Mouse (Mus musculus) hindbrain, embryonic 14.5 days (tissue): Measurements from ENCODE around the gene Fam196b. TPM values are rescaled to one million over a fixed set of nuclear protein-coding genes. Genes with fewer than 3 reads are reported as not detected.

Experiments used
- ATAC-seq: fragments of 200-750 bp; cut with Nextera tagmentation; 2 replicates; pipeline ENCODE4 v1.8.0; 2017; ENCODE audit warnings: moderate number of reproducible peaks, mild to moderate bottlenecking, moderate TSS enrichment, moderate library complexity; ENCODE audit not compliant: low FRiP score
- DNase-seq: peaks from one replicate; pipeline ENCODE4 v3.0.0-alpha.2; 2015; ENCODE audit warnings: low spot score
- H3K27ac ChIP-seq: fragments of 300-500 bp; sonication (generic); 2 replicates; pipeline ENCODE4 v1.5.1; 2014; ENCODE audit warnings: mild to moderate bottlenecking, moderate library complexity
- H3K27me3 ChIP-seq: fragments of 300-500 bp; sonication (generic); 2 replicates; pipeline ENCODE4 v1.6.1; 2014; ENCODE audit warnings: mild to moderate bottlenecking, low read length, mixed read lengths; ENCODE audit not compliant: control insufficient read depth, insufficient read depth
- H3K36me3 ChIP-seq: fragments of 300-500 bp; sonication (generic); replicated peaks from 2 replicates; pipeline ENCODE4 v1.6.1; 2014; ENCODE audit not compliant: control insufficient read depth, insufficient read depth
- H3K4me1 ChIP-seq: fragments of 300-500 bp; sonication (generic); replicated peaks from 2 replicates; pipeline ENCODE4 v1.6.1; 2014; ENCODE audit warnings: antibody characterized with exemption, low read length, mixed read lengths; ENCODE audit not compliant: control insufficient read depth, insufficient read depth
- H3K4me2 ChIP-seq: fragments of 300-500 bp; sonication (generic); replicated peaks from 2 replicates; pipeline ENCODE4 v1.6.1; 2014; ENCODE audit warnings: mild to moderate bottlenecking, moderate library complexity
- H3K4me3 ChIP-seq: fragments of 300-500 bp; sonication (generic); replicated peaks from 2 replicates; pipeline ENCODE4 v1.5.1; 2014; ENCODE audit warnings: mild to moderate bottlenecking, low read length
- H3K9ac ChIP-seq: fragments of 300-500 bp; sonication (generic); 2 replicates; pipeline ENCODE4 v1.6.1; 2014
- H3K9me3 ChIP-seq: fragments of 300-500 bp; sonication (generic); 2 replicates; pipeline ENCODE4 v1.6.1; 2016; ENCODE audit warnings: low read length; ENCODE audit not compliant: control insufficient read depth
- WGBS: fragments of 180-500 bp; shearing (Covaris S2); extraction: QIAGEN DNeasy Blood & Tissue Kit; methylation state at CpG from one replicate; pipeline ENCODE4 v1.1.7; 2014; 5-methylcytosine and 5-hydroxymethylcytosine counted together
- polyA plus RNA-seq: library from polyadenylated mRNA; unstranded; fragments of >200 nt; fragmentation: Nextera tagmentation; extraction: Ambion mirVana; gene quantifications from 2 replicates; pipeline ENCODE4 v1.2.1, GENCODE M21; 2014

The Fam196b gene
- polyA plus RNA-seq, 1 experiment from 2014 or later, result 2.8 TPM

- DNase-seq (no peak), ATAC-seq (no peak)
- Histone ChIP-seq H3K4me2 (no peak overlapping the region), H3K4me3 (no peak overlapping the region), H3K4me1 (peaks cover 5% of the 10 kb centered on the region; the same call in 1 of the 2 replicates), H3K9ac (no peak overlapping the region), H3K9me3 (no peaks in the 10 kb centered on the region), H3K27ac (no peak overlapping the region), H3K36me3 (no peaks in the 10 kb centered on the region), H3K27me3 (no peaks in the 10 kb centered on the region)
- WGBS, result 38% methylated on average over 5 of the region's 5 CpGs
Observed at GRCm38 (mm10) chr11:34406850-34407249, 92.2 kb downstream of the Fam196b start.

- H3K4me3 ChIP-seq, result no peak overlapping the region
- H3K27me3 ChIP-seq, result no peaks in the 10 kb centered on the region
- H3K9ac ChIP-seq, result no peak overlapping the region
- 34% methylated on average over 9 of the region's 9 CpGs for WGBS
- H3K4me1 ChIP-seq, result peaks cover 14% of the 10 kb centered on the region
- DNase-seq (peak; percentile 53), ATAC-seq (no peak)
- no peaks in the 10 kb centered on the region for H3K9me3 ChIP-seq
- no peak overlapping the region for H3K27ac ChIP-seq
- H3K4me2 ChIP-seq, result no peak overlapping the region
- H3K36me3 ChIP-seq, result no peaks in the 10 kb centered on the region
Observed at GRCm38 (mm10) chr11:34415884-34416618, 101.4 kb downstream of the Fam196b start.

- Histone ChIP-seq H3K4me1 (peaks cover 14% of the 10 kb centered on the region), H3K4me2 (no peak overlapping the region), H3K9me3 (no peaks in the 10 kb centered on the region), H3K36me3 (no peaks in the 10 kb centered on the region), H3K27ac (no peak overlapping the region), H3K4me3 (no peak overlapping the region), H3K27me3 (no peaks in the 10 kb centered on the region), H3K9ac (no peak overlapping the region)
- no peak for DNase-seq
- ATAC-seq, result no peak
- 61% methylated on average over 3 of the region's 3 CpGs for WGBS
Observed at GRCm38 (mm10) chr11:34416619-34416979, 102.0 kb downstream of the Fam196b start.

- ATAC-seq (no peak), DNase-seq (no peak)
- no peak overlapping the region for H3K9ac ChIP-seq
- H3K36me3 ChIP-seq, result no peaks in the 10 kb centered on the region
- H3K4me3 ChIP-seq, result no peak overlapping the region
- H3K4me2 ChIP-seq, result no peak overlapping the region
- no peaks in the 10 kb centered on the region for H3K27me3 ChIP-seq
- H3K27ac ChIP-seq, result no peak overlapping the region
- H3K9me3 ChIP-seq, result no peaks in the 10 kb centered on the region
- peaks cover 8% of the 10 kb centered on the region for H3K4me1 ChIP-seq
- WGBS, result 65% methylated on average over 6 of the region's 6 CpGs
Observed at GRCm38 (mm10) chr11:34421061-34421460, 106.4 kb downstream of the Fam196b start.

- WGBS, result 70% methylated on average over 1 of the region's 1 CpGs
- no peak overlapping the region for H3K4me3 ChIP-seq
Observed at GRCm38 (mm10) chr11:34424546-34424945, 109.9 kb downstream of the Fam196b start.

GRCm38 (mm10) chr11:34427212-34427611 is 112.6 kb downstream of the Fam196b start:
- Histone ChIP-seq H3K27me3 (no peaks in the 10 kb centered on the region), H3K9me3 (no peaks in the 10 kb centered on the region), H3K9ac (no peak overlapping the region), H3K4me2 (no peak overlapping the region), H3K4me1 (no peaks in the 10 kb centered on the region), H3K4me3 (no peak overlapping the region), H3K27ac (no peak overlapping the region), H3K36me3 (no peaks in the 10 kb centered on the region)
- WGBS, result 90% methylated on average over 5 of the region's 5 CpGs
- ATAC-seq (no peak), DNase-seq (no peak)

More at GRCm38 (mm10) chr11:34424546-34424945, 109.9 kb downstream of the Fam196b start:
- ATAC-seq, result no peak
- no peaks in the 10 kb centered on the region for H3K27me3 ChIP-seq
- no peaks in the 10 kb centered on the region for H3K9me3 ChIP-seq
- no peak overlapping the region for H3K9ac ChIP-seq
- H3K4me1 ChIP-seq, result no peaks in the 10 kb centered on the region
- no peak overlapping the region for H3K27ac ChIP-seq
- H3K4me2 ChIP-seq, result no peak overlapping the region
- H3K36me3 ChIP-seq, result no peaks in the 10 kb centered on the region
- no peak for DNase-seq

- Histone ChIP-seq H3K9me3 (no peaks in the 10 kb centered on the region), H3K27me3 (no peaks in the 10 kb centered on the region), H3K4me1 (no peaks in the 10 kb centered on the region), H3K27ac (no peak overlapping the region), H3K36me3 (no peaks in the 10 kb centered on the region), H3K4me3 (no peak overlapping the region), H3K4me2 (no peak overlapping the region), H3K9ac (no peak overlapping the region)
- 76% methylated on average over 4 of the region's 4 CpGs for WGBS
- ATAC-seq (no peak), DNase-seq (no peak)
Observed at GRCm38 (mm10) chr11:34430940-34431339, 116.3 kb downstream of the Fam196b start.

GRCm38 (mm10) chr11:34431371-34431770 is 116.7 kb downstream of the Fam196b start:
- no peak for ATAC-seq
- Histone ChIP-seq H3K4me2 (no peak overlapping the region), H3K4me3 (no peak overlapping the region), H3K27ac (no peak overlapping the region), H3K9me3 (no peaks in the 10 kb centered on the region), H3K36me3 (no peaks in the 10 kb centered on the region), H3K27me3 (no peaks in the 10 kb centered on the region), H3K4me1 (no peaks in the 10 kb centered on the region), H3K9ac (no peak overlapping the region)
- no peak for DNase-seq
- 79% methylated on average over 5 of the region's 5 CpGs for WGBS

GRCm38 (mm10) chr11:34431978-34432377 is 117.4 kb downstream of the Fam196b start:
- H3K4me3 ChIP-seq, result no peak overlapping the region
- H3K9me3 ChIP-seq, result no peaks in the 10 kb centered on the region
- H3K4me1 ChIP-seq, result no peaks in the 10 kb centered on the region
- H3K4me2 ChIP-seq, result no peak overlapping the region
- ATAC-seq (no peak), DNase-seq (no peak)
- H3K36me3 ChIP-seq, result no peaks in the 10 kb centered on the region
- H3K27ac ChIP-seq, result no peak overlapping the region
- no peak overlapping the region for H3K9ac ChIP-seq
- WGBS, result 72% methylated on average over 2 of the region's 2 CpGs
- H3K27me3 ChIP-seq, result no peaks in the 10 kb centered on the region

- DNase-seq (no peak), ATAC-seq (no peak)
- Histone ChIP-seq H3K4me1 (no peaks in the 10 kb centered on the region), H3K9ac (no peak overlapping the region), H3K4me3 (no peak overlapping the region), H3K9me3 (no peaks in the 10 kb centered on the region), H3K27ac (no peak overlapping the region), H3K27me3 (no peaks in the 10 kb centered on the region), H3K4me2 (no peak overlapping the region), H3K36me3 (no peaks in the 10 kb centered on the region)
- WGBS, result 54% methylated on average over 1 of the region's 1 CpGs
Observed at GRCm38 (mm10) chr11:34437446-34437845, 122.8 kb downstream of the Fam196b start.
